Mouse (Mus musculus): ENCODE results near the gene Cd2bp2.

GRCm38 (mm10) chr7:127214521-127214920, 18.7 kb upstream of the Cd2bp2 start:
- TF ChIP-seq CTCF (IDR thresholded peaks at IDR 0.05; ENCODE audit: low read depth) (no peak), EP300 (IDR thresholded peaks at IDR 0.05; ENCODE audit: low read depth) (no peak)

Data from liver, postnatal 0 days (tissue).